ENCODE assay signal across 34 mouse cellular contexts in the genomic region with DNA sequence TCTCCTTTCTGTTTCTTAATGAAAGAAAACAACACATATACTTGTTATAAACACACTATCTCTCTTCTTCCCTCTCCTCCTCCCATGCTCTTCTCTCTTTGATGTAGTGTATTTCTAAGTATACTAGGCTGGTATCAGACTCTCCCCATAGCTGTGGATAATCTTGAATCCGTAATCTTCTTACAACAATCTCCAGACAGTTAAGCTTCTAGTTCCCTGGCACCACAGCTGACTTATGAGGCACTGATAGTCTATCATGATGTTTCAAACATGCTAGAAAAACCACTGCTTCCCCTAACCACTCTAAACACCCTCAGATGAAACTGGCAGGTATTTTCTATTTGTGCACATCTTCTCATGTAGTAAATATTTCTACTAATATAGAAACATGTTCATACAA.
"Had no signal": no experiment of that assay in that cellular context is flagged by ENCODE, and none has a peak within 500 bp of the region (broad histone marks: within the 10 kb centered on the region; RNA-seq: fewer than 3 reads in every experiment).

No protein-coding gene starts in this region.

- H3K27ac ChIP-seq: heart, embryonic 10.5 days; heart, embryonic 13.5 days; heart, embryonic 15.5 days; hindbrain, embryonic 10.5 days; hindbrain, embryonic 12.5 days; hindbrain, embryonic 13.5 days; hindbrain, embryonic 14.5 days; hindbrain, embryonic 15.5 days; hindbrain, postnatal 0 days; intestine, embryonic 15.5 days; kidney, embryonic 15.5 days; kidney, postnatal 0 days; layer of hippocampus, adult 2 months had no signal

- H3K27me3 ChIP-seq: heart, embryonic 12.5 days; heart, embryonic 13.5 days; heart, embryonic 15.5 days; hindbrain, embryonic 12.5 days; hindbrain, embryonic 13.5 days; hindbrain, embryonic 15.5 days; intestine, embryonic 15.5 days; kidney, embryonic 15.5 days had no signal

- ATAC-seq: hindbrain, embryonic 16.5 days; hindbrain, postnatal 0 days; inflammation-experienced regulatory T-cells, adult 6 months; intestine, embryonic 15.5 days; intestine, embryonic 16.5 days; intestine, postnatal 0 days had no signal

- H3K4me1 ChIP-seq: heart, embryonic 10.5 days; heart, embryonic 12.5 days; heart, embryonic 13.5 days; heart, embryonic 15.5 days; hindbrain, embryonic 10.5 days; hindbrain, embryonic 12.5 days; hindbrain, embryonic 13.5 days; hindbrain, embryonic 15.5 days; intestine, embryonic 15.5 days; kidney, embryonic 15.5 days had no signal

- H3K9me3 ChIP-seq: heart, embryonic 10.5 days; heart, embryonic 12.5 days; heart, embryonic 13.5 days; heart, embryonic 15.5 days; hindbrain, embryonic 10.5 days; hindbrain, embryonic 12.5 days; hindbrain, embryonic 13.5 days; hindbrain, embryonic 15.5 days; intestine, embryonic 15.5 days; kidney, embryonic 15.5 days had no signal

- H3K4me3 ChIP-seq: heart, embryonic 10.5 days; heart, embryonic 12.5 days; heart, embryonic 13.5 days; heart, embryonic 15.5 days; hindbrain, embryonic 10.5 days; hindbrain, embryonic 12.5 days; hindbrain, embryonic 13.5 days; hindbrain, embryonic 15.5 days; intestine, embryonic 15.5 days; kidney, embryonic 15.5 days; layer of hippocampus, adult 2 months had no signal

- H3K9ac ChIP-seq: heart, embryonic 12.5 days; heart, embryonic 13.5 days; heart, embryonic 15.5 days; hindbrain, embryonic 12.5 days; hindbrain, embryonic 13.5 days; hindbrain, embryonic 14.5 days; hindbrain, embryonic 15.5 days; intestine, embryonic 15.5 days; kidney, embryonic 15.5 days had no signal

- DNase-seq: heart, postnatal 10 days; heart, postnatal 14 days; heart, postnatal 36 days; heart, postnatal 4 days; kidney, adult 11 months; kidney, adult 18-20 months; kidney, adult 2 months; kidney, adult 8-10 months; kidney, adult 9 months; kidney, postnatal 10 days; kidney, postnatal 14 days; kidney, postnatal 25 days; kidney, postnatal 36 days; kidney, postnatal 4 days; layer of hippocampus, adult 9-11 months; layer of hippocampus, postnatal 36 days had no signal

- H3K36me3 ChIP-seq: heart, embryonic 10.5 days; heart, embryonic 12.5 days; heart, embryonic 13.5 days; heart, embryonic 15.5 days; hindbrain, embryonic 10.5 days; hindbrain, embryonic 12.5 days; hindbrain, embryonic 13.5 days; hindbrain, embryonic 15.5 days; intestine, embryonic 15.5 days; kidney, embryonic 15.5 days had no signal
